Mouse (Mus musculus): ENCODE data around the gene Sh3d21.

GRCm38 (mm10) chr4:126204016-126204415 is 40.7 kb upstream of the Sh3d21 start:
- TF ChIP-seq CTCF (IDR thresholded peaks at IDR 0.05; ENCODE audit: borderline replicate concordance, insufficient read depth, low read length) (no peak), POLR2A (IDR thresholded peaks at IDR 0.05; ENCODE audit: low read depth, low read length) (no peak)
